Mouse (Mus musculus): ENCODE measurements at regions not wholly inside any gene's neighbourhood (a gene's known extent, or its start where the extent isn't known, plus 50 kb on each side); places are given as distances from the start of the nearest gene placed in this dataset.

DNA sequence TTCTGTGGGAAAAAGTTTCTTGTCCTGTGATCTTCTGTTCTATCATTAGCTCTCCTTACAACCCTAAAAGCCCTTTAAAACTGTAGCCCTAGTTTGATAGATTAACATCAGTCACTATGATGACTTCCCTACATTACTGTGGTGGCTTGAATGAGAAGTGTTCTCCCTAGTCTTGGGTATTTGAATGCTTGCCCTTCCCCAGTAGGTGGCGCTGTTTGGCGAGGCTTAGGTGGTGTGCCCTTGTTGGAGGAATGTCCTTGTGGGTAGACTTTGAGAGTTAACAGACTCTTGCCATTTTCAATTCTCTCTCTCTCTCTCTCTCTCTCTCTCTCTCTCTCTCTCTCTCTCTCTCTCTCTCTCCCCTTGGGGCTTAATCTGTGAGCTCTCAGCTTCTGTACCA is 379.8 kb downstream of the Insc start:
- no peak for TF ChIP-seq CTCF (IDR thresholded peaks at IDR 0.05; ENCODE audit: borderline replicate concordance, insufficient read depth, low read depth, low read length)
- TF ChIP-seq POLR2A (IDR thresholded peaks at IDR 0.05; ENCODE audit: borderline replicate concordance, insufficient read depth, low read length), result no peak

All from cerebellum, adult 2 months (tissue).